ENCODE assay signal across 11 mouse cellular contexts in the genomic region with DNA sequence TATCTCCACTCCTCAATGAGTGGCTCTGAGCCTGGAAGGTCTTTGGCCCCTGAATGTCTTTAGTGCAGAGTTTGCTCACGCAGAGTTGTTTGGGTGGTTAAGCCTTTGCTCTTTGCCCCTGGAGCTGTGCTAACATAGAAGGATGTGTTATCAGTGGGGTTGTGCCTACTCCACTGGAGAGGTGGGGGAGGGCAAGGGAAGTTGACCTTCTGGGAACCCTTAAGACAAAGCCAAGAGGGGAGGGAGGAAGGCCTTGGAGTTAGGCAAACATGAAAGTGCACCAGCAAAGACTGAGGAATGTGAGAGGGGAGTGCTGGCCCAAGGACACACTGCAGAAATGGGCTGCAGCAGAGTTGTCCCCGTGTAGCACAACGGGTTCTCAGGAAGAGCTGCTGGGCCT.
DNase-seq lines count a peak whose midpoint lies in the region; ATAC-seq and TF ChIP-seq lines count a peak whose summit lies in the region.
"Had no signal": no experiment of that assay in that cellular context is flagged by ENCODE, and none has a peak within 500 bp of the region (broad histone marks: within the 10 kb centered on the region; RNA-seq: fewer than 3 reads in every experiment).

No protein-coding gene starts in this region.

- no peaks in the 10 kb centered on the region for H3K9me3 ChIP-seq in liver, embryonic 13.5 days (replicated peaks)
- no peaks in the 10 kb centered on the region for H3K9me3 ChIP-seq in hindbrain, postnatal 0 days (ENCODE audit: low read length)

- no peak overlapping the region for H3K4me3 ChIP-seq in liver, embryonic 13.5 days (replicated peaks)
- H3K4me3 ChIP-seq in hindbrain, postnatal 0 days (ENCODE audit: low read length): no peak overlapping the region
- H3K4me3 ChIP-seq: layer of hippocampus, adult 2 months had no signal

- no peak for TF ChIP-seq CTCF in hindbrain, postnatal 0 days (IDR thresholded peaks at IDR 0.05; ENCODE audit: low read depth)

- 25% methylated on average over 3 of the region's 3 CpGs for WGBS in liver, embryonic 13.5 days (ENCODE audit: insufficient replicate concordance)
- 19% methylated on average over 3 of the region's 3 CpGs for WGBS in hindbrain, postnatal 0 days

- H3K27ac ChIP-seq in liver, embryonic 13.5 days: no peak overlapping the region
- no peak overlapping the region for H3K27ac ChIP-seq in hindbrain, postnatal 0 days
- H3K27ac ChIP-seq: hindbrain, embryonic 14.5 days; layer of hippocampus, adult 2 months had no signal

- peak; percentile 57; the same call in 1 of the 2 replicates for ATAC-seq in liver, embryonic 13.5 days (ENCODE audit: low read depth)
- ATAC-seq in hindbrain, postnatal 0 days: no peak

- DNase-seq in embryo, embryonic 10 days (ENCODE audit: low spot score): peak; percentile 40
- no peak for DNase-seq in embryo, embryonic 10.5 days (ENCODE audit: low spot score)
- DNase-seq in adrenal gland, postnatal 10 days: peak; percentile 40
- DNase-seq in liver, embryonic 13.5 days: no peak
- DNase-seq in lung, postnatal 14 days: peak; percentile 50
- no peak for DNase-seq in thymus, postnatal 0 days (ENCODE audit: low spot score)
- no peak for DNase-seq in hindbrain, postnatal 0 days (ENCODE audit: low spot score)
- DNase-seq in cerebellum, adult 11 months: no peak
- DNase-seq: gastrocnemius, postnatal 14 days had no signal

- no peaks in the 10 kb centered on the region for H3K4me1 ChIP-seq in liver, embryonic 13.5 days (replicated peaks)
- H3K4me1 ChIP-seq in hindbrain, postnatal 0 days (ENCODE audit: insufficient read depth, low read length): no peaks in the 10 kb centered on the region

- no peak overlapping the region for H3K9ac ChIP-seq in liver, embryonic 13.5 days
- H3K9ac ChIP-seq in hindbrain, postnatal 0 days (replicated peaks; ENCODE audit: low read length): no peak overlapping the region
- H3K9ac ChIP-seq: hindbrain, embryonic 14.5 days had no signal

- no peak overlapping the region for H3K4me2 ChIP-seq in liver, embryonic 13.5 days
- H3K4me2 ChIP-seq in hindbrain, postnatal 0 days (ENCODE audit: low read depth, low read length): no peak overlapping the region
- H3K4me2 ChIP-seq: hindbrain, embryonic 14.5 days had no signal

- no peaks in the 10 kb centered on the region for H3K27me3 ChIP-seq in liver, embryonic 13.5 days
- no peaks in the 10 kb centered on the region for H3K27me3 ChIP-seq in hindbrain, postnatal 0 days (ENCODE audit: insufficient read depth, low read length)

- H3K36me3 ChIP-seq in liver, embryonic 13.5 days: no peaks in the 10 kb centered on the region
- H3K36me3 ChIP-seq in hindbrain, postnatal 0 days (ENCODE audit: insufficient read depth, low read length): no peaks in the 10 kb centered on the region

Comparison
In these comparisons a context has a peak if more than half of its experiments do, and no peak if none do; other contexts are left out.
1. DNase-seq: peak in embryo, embryonic 10 days (single experiment), adrenal gland, postnatal 10 days (single experiment) and lung, postnatal 14 days (single experiment); none in embryo, embryonic 10.5 days (single experiment), liver, embryonic 13.5 days (single experiment), thymus, postnatal 0 days (single experiment), hindbrain, postnatal 0 days (single experiment) and cerebellum, adult 11 months (single experiment).